Mouse (Mus musculus): ENCODE results near the gene Immp2l.

Immp2l gene

GRCm38 (mm10) chr12:41425101-41425679, 401.3 kb downstream of the Immp2l start:
- no peak for DNase-seq (ENCODE audit: low spot score in 2 of 2)

DNA sequence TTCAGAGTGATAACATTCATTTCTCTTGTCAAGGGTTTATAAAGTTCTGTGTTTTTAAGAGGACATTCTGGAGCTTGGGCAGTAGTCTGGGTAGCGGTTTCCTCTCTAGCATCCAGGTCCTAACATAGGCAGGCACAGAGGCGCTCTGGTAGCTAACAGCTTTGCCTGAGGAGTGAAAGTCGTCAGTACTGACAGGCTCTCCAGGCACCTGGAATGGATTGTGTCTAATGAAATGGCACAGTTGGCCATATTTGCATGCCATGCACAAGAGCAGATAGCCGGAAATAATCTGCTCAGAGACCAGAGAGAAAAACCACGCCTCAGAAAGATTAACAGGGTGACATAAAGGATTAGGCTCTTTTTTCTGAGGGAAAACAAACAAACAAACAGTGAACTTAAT, 403.6 kb downstream of the Immp2l start:
- no peak for DNase-seq (ENCODE audit: low spot score in 2 of 2)

DNA sequence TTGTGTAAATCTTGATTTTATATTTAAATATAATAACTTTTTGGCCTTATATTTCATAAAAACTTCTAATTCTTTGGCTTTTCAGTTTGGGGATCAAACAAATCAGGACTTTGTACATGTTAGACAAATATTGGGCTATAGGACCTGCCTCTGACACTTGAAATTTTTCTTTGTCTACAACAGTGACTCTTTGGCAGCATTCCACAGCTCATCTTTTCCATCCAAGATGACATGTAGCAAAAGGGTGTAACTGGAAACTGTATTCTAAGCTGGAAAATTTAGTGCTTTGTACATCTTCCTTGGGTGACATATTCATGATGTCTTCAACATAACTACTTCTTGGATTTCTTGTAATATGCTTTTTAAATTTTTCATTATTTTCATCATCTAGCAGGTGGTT, 404.9 kb downstream of the Immp2l start:
- DNase-seq (ENCODE audit: low spot score in 2 of 2): no peak

- DNase-seq (ENCODE audit: low spot score in 2 of 2): no peak
These were observed 412.5 kb downstream of the Immp2l start for GRCm38 (mm10) chr12:41436206-41436985.

DNA sequence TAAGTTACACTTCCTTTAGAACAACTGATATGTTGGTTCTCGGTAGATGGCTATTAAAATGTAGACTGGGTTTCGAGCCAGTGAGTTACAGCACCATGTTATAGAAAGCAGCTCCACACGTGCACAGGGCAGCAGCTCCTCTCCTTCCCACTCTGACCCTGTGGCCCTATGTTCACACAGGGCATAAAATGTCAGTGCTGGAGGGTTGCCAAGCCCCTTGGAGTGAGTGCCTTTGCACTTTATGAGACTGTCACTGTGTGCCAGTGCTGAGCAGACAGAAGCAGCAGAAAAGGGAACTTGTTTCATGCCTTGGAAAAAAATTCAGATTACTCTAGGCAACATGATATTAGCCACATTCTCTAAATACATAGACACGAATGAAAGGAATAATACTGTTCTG, 414.6 kb downstream of the Immp2l start:
- no peak for DNase-seq (ENCODE audit: low spot score in 2 of 2)

- no peak for DNase-seq (ENCODE audit: low spot score in 2 of 2)
These were observed 444.6 kb downstream of the Immp2l start for GRCm38 (mm10) chr12:41468374-41468991.

DNA sequence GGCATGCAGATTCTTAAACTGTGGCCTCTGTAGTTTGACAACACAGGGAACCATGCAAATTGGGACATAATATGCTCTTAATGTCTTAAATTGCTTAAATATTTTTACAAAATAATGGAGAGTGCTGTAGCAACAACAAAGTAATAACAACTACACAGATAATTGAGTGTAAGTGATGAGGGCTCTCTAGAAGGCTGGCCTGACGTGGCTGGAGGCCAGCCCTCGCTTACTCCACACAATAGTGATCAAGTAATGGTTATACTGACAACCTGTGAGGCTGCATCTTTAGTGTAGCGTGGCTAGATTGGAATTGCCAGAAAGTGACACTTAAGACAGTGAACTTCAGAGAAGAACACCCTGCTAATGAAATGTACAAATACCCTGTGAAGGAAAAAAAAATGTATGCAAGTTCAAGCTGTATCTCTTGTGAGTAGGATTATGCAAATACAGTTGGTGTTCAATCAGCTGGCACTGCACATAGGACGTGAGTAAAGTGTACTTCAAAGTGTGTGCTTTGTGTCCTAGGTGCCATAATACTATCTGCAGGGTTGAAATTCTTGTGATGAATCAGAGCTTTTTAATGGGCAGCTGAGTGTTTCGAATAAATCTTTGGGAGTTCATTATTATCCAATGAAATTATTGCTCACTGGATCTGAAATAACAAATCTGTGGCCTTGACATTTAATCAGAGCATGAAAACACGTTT, 445.4 kb downstream of the Immp2l start:
- DNase-seq (ENCODE audit: low spot score in 2 of 2): no peak

- DNase-seq (ENCODE audit: low spot score in 2 of 2): no peak
These were observed 457.6 kb downstream of the Immp2l start for GRCm38 (mm10) chr12:41481486-41481885.

DNA sequence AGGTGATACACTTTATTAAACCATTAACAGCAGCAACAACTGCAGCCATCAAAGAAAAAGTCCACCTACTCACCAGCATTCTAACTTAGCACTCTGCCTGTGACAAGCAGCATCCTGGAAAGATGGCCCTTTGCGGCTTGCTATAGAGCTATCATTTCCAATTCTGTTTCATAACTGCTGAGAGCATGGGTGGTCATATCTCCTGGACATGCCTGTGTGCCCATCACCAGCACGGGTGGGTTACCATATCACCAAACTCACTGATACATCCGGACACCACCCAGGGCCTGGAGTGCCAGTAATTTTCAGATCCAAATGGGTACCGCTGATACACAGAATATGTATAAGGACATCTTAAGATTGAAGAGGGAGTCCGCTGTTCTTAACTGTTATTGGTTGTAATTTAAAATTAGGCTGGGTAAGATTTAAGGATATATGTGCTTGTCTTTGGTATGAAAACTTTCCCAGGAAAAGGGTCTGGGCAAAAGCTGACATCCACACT, 459.3 kb downstream of the Immp2l start:
- no peak for DNase-seq (ENCODE audit: low spot score in 2 of 2)

- no peak for DNase-seq (ENCODE audit: low spot score in 2 of 2)
These were observed 459.9 kb downstream of the Immp2l start for GRCm38 (mm10) chr12:41483593-41484451.

- no peak for DNase-seq (ENCODE audit: low spot score in 2 of 2)
These were observed 461.0 kb downstream of the Immp2l start for GRCm38 (mm10) chr12:41484689-41485511.

DNA sequence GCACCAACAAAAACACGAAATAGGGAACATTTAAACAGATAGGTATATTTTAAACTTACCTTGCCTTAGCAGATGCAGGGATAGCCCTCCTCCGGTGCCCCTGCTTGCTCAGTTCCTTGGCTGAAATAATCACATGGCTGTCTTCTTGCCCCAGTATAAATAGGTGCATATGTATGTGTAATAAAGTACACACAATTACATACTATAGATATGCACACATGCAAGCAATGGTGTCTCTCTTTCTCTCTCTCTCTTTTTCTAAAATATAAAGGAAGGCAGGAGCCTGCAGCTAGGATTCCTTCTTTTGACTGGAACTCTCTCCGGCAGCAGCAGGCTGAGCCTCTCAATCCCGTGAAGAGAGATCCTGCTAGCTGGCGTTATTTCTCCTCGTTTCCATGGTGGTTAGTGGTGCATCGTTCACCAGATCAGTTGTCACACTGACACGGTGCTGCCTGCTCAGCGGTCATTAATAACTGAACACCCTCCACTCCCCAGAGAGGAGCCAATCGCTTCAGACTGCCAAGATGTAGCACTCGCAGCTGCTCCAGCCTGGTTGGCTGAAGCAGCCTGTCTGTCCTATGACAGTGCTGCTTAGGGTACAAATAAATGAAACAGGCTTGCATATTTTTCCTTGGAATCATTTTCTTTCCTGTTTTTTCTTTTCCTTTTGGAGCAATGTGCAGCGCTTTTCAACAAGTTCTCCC, 461.8 kb downstream of the Immp2l start:
- DNase-seq (ENCODE audit: low spot score in 2 of 2): peak in 1 of 2 experiments; percentile 9

GRCm38 (mm10) chr12:41486331-41486730, 462.4 kb downstream of the Immp2l start, which contains the start of gene Lrrn3:
Gene Lrrn3 (minus strand): TSS chr12:41486431.
- DNase-seq (ENCODE audit: low spot score in 2 of 2): no peak

GRCm38 (mm10) chr12:41487005-41487404, 463.1 kb downstream of the Immp2l start:
- peak in 1 of 2 experiments; percentile 20 for DNase-seq (ENCODE audit: low spot score in 2 of 2)

- peak; percentile 25 to 36 for DNase-seq (ENCODE audit: low spot score in 2 of 2)
These were observed 470.7 kb downstream of the Immp2l start for GRCm38 (mm10) chr12:41494620-41495019.

GRCm38 (mm10) chr12:41500049-41500820, 476.3 kb downstream of the Immp2l start:
- peak; percentile 42 to 53 for DNase-seq (ENCODE audit: low spot score in 2 of 2)

DNA sequence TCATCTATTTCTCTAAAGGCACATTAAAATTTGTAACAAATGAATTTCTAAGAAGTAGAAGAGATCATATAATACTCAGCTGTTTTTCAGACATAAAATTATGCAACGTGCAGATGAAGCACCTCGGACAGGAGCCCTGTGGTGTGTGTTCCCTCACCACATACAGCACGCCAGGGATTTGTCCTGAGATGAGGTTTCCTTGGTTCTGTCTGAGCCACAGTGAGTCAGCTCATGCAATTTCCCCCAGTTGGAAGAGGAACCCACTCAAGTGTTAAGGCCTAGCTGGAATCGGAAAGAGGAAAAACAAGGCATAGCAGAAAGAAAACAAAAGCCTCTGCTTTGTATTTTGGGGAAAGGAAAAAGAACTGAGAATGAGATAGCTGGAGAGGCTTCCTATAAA, 484.7 kb downstream of the Immp2l start:
- no peak for DNase-seq (ENCODE audit: low spot score in 2 of 2)

- no peak for DNase-seq (ENCODE audit: low spot score in 2 of 2)
These were observed 486.7 kb downstream of the Immp2l start for GRCm38 (mm10) chr12:41510588-41510987.

DNA sequence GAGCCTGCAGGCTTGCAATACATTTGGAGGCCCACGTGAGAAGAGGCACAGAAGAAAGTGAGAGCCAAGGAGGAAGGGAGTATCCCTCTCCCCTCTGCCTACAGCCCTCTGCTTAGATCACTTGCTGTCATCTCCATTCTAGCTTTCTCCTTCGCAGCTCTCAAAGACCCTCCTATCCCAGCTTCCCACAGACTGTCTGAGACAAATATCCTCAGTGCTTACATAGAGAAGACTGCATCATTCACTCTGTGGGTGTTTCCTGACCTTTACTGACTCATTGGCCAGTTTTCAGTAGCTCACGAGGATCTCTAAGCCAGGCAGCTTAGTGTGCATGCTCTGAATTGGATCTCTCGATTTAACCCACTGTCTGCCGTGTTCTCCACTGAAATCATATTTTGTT, 495.0 kb downstream of the Immp2l start:
- no peak for DNase-seq (ENCODE audit: low spot score in 2 of 2)

All from spleen, postnatal 36 days (tissue).